Mouse (Mus musculus) T-helper 1 cell (primary cell): ENCODE data around the gene Rnf169.

Experiments
- in situ Hi-C: fragments of 300-600 bp; cut with MboI, MseI; formaldehyde crosslinking; loops from one replicate; pipeline ENCODE4 v1.15.1; 2025; ENCODE audit warnings: high pct_unique_total_duplicates

Rnf169 gene

DNA sequence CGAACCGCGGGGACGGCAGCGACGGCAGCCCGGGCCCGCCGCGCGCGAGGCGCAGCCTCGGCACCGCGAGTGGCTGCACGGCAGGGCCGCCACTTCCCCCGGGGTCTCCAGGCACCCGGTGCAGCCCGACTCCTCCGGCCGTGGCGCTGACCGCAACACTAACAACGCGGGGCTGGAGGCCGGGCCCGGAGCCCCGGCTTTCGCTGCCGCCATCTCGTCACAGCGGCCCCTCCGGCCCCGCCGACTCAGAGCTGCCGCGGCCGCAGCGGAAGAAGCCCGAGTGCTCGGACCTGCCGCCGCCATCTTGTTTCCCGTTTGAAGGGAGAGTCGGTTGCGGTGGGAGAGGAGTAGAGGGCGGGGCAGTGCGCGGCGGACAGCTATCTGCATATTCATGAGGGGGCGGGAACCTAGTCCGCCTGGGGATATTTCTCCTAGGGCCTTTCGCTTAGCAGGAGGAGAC, at the start of gene Rnf169:
TSS of gene Rnf169 (minus strand) at position 317 of the 460 bp plus-strand sequence.
- in situ Hi-C loops = no loop called here

DNA sequence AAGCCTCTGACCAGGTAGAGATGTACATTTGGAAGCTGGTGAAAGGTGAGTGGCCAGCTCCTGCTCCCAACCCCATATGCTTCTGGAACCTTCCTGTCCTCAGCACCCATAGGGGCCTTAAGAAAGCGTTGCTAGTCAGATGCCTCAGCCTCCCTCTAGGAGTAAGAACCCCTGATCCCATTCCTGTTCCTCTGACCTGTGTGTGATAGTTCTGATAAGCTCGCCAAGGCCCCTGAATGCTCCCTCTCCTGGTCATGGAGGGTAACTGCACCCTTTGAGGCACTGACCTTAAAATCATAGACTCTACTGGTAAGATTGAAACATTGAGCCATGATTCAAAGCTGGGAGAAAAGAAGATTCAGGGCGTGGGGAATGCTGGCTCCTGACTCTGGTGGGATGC, 49.1 kb upstream of the Rnf169 start:
- in situ Hi-C loops = no loop called here

DNA sequence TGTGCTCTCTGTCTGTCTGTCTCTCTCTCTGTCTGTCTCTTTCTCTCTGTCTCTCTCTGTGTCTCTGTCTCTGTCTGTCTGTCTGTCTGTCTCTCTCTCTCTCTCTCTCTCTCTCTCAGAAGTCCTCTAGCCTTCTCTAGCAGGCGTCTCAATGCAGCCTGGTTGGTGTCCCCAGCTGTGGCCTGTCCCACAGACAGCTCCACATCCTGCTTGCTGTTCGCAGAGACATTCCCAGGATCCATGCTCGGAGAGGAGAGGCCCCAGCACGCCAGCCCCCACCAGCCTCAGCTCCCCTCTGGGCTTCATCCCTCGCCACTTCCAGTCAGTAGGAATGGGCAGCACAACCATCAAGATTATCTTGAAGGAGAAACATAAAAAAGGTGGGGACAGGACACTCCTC, 47.1 kb upstream of the Rnf169 start:
- in situ Hi-C loops = no loop called here

DNA sequence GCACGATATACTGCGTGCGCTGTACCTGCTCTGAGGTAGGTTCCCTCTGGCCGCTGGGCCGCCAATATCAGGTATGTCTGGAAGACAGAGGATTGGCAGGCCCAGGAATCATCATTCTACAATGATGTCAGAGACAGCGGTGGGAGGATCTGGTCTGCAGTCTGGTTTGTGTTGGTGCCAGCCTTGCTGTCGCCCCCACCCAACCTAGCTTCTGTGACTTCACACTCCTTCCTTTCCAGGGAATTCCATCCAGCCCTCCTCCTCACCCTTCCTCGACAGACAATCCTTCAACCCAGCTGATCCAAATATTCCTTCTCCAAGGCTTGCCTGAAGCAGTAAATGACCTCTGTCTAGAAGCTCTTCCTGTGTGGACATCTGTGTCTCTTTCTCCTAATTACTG, 36.8 kb upstream of the Rnf169 start:
- in situ Hi-C loops = no loop called here

DNA sequence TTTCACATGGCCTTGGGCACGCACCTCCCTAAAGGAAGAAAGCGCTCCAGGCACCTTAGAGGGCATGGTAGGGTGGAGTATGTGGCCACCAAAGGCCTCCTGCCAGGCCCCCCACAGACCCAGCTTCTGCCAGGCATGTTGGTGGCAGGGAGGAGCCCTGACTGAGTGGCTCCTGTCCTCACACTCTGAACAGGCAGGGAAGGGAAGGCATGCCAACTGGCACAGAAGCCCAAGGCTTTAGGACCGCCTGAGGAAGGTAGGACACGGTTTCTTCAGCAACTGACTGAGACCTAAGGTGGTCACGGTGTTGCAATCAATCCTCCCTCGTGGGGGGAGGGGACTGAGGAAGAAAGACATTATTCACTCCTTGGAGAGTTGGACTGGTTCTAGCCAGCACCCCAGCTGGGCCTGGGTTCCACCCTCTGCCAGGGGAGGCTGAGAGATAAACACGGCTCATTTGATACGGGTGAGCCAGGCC, 33.9 kb upstream of the Rnf169 start:
- in situ Hi-C loops = no loop called here

DNA sequence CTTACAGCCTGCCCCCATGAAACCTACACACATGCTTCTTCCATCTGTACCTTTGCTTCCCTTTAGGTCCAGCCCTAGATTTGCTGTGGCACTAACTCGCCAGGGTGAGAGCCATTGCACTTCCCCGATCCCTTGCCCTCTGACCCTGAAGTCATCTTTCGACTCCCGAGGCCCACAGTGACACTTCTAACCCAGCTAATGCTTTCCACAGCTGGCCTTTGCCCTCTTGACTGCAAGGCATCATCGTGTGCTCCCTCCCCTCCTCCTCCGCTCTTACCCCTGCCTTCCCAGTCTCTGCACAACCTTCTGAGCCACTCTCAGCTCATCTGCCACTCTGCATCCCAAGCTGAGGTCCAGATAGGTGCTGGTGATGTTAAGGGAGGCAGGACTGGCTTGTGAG, 32.3 kb upstream of the Rnf169 start:
- in situ Hi-C loops = no loop called here

DNA sequence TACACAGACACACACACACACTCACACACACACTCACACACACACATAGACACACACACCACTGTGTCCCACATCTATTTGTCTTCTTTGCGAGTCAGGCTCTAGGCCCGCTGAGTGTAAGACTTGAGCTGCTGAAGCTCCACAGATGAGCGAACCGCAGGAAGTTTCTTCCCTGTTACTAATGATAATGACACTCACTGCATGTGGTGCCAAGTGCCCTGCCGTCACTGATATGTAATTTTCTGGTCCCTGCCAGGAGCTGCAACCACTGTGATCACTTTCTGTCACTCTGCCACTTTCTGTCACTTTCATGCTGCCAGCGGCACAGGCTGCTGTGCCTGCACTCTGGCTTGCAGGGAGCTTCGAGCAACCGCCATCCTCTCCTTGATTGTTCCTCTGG, 31.8 kb upstream of the Rnf169 start:
- in situ Hi-C loops = no loop called here

DNA sequence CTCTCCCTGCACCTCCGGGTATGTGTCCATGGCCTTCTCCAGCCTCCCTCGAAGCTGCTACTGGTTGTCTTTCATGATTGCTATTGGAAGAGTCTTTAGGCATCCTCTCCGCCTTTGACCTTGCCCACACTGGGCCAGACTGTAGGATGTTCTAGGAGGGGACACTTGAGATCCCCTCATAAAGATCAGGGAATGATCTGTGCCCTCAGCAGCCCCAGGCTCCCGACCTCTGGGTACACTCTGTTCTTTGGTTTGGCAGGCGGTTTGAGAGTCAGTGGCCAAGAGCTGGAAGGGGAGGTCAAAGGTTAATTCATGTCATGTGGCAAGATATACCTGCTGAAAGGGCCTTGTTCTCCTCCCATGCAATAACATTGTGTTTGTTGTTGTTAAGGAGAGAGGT, 30.5 kb upstream of the Rnf169 start:
- in situ Hi-C loops = no loop called here

DNA sequence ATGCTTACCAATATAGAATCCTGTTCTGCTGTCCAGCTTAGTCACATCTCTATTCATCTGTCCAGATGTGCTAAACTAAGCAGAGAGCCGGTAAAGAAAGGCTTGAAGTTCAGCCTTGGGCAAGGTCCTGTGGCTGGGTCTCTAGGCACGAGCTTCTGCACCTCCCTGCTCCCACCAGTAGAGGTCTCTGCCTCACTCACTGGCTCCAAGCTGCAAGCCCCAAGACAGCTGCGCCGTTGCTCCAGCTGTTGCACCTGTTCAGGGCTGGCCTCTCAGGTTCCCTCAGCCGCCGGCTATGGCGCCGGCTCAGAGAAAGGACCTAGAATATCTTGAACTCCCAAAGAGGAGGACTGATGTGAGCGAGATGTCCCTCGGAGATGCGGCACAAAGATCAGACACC, 29.4 kb upstream of the Rnf169 start:
- in situ Hi-C loops = no loop called here

DNA sequence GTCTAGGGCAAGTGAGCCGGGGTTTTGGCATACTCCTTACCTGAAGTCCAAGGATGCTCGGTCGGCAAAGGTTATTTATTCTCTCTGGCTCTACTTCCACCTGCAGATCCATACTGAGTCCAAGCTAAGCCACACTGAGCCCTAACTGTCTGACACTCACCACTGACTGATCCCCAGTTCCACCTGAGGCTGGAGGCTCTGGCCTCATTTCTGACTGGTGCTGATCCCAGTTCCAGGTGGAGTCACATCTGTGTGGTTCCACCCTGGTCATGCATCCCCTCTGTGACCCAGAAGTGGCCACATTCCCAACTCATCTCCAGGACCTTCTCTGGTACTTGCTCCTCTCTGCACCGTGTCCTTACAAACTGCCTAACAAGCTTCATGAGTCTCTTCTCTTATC, 28.5 kb upstream of the Rnf169 start:
- in situ Hi-C loops = no loop called here

DNA sequence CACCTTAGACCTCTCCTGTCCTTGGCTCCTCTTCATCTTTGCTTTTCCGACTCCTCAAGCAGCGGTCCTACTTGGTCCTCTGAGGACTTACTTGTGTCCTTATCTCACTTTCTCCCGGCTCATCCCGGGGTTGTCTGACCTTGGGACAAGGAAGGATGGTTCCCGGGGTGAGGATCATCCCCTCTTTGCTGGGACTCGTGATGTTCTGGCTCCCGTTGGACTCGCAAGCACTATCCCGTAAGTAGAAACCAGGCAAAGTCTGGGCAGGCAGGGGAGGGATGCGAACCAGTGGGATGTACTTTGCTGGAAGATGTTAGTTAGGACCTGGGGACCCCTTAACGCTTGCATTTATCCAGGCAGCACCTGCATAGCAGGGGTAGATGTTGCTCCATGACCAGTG, 26.2 kb upstream of the Rnf169 start:
- in situ Hi-C loops = no loop called here

DNA sequence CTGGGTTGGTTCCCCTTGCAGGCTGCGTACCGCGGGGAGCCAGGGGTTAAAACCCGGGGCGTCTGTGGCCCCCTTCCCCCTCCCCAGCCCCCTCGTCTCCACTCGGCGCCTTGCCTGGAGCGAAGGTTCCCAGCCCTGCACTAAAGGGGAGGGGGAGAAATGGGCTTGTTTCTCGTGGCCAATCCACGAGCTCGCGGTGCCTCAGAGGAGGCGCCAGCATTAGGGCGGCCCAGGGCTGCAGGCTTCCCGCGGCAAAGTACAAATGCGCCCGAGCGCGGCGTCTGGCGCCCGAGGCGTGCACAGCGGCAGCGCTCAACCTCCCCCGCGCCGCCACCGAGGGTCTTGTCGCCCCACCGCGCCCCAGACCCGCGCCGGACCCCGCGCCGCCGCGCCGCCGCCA, 25.5 kb upstream of the Rnf169 start, which contains the start of gene Chrdl2:
TSS of gene Chrdl2 (plus strand) at position 383 of the 400 bp plus-strand sequence.
- in situ Hi-C loops = no loop called here

DNA sequence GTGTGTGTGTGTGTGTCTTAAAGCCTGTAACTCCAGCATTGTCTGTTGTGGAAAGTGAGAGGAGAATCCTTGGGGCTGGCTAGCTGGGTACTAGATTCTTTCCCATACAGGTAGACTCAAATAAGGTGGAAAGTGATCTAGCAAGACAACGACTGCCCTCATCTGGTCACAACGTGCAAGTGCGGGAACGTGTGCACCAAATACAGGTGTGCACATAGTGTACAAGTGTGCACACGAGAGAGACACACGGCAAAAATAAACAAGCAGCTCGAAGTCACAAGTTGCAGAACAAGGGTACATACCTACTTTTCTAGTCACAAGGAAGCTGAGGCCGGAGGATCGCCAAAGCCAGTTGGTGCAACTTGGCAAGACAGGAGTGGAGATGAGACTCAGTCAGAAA, 23.5 kb upstream of the Rnf169 start:
- in situ Hi-C loops = no loop called here

DNA sequence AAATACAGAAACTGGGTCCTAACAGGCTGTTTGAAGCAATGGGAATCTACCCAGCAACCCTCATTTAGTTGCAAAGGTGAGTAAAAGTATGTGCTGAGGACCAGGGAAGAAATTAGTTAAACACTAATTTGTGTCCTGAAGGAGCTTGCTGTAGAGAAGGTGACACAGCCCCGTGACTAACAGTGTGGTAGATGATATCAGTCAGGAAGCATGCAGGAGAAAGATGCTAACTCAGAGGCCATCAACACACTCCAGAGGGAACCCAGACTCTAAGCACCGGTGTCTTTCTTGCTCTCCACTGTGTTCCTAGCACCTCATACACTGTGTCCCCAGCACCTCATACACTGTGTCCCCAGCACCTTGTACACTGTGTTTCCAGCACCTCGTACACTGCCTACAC, 18.4 kb upstream of the Rnf169 start:
- in situ Hi-C loops = no loop called here

DNA sequence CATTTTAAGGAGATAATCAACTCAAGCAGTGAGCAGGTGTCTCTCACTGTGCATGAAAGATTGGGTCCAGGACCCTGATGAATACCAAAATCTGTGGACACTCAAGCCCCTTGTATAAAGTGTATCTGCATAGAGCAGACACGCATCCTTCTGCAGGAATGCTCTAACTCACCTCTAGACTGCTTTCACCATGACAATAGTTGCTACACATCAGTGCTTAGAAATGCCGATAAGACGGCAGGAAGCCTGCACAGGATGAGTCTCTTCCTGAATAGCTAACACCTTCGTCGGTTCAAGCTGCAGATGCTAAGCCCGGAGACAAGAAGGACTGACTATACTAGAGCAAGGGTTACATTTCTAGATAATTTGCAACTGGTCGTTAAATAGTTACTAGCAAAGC, 14.9 kb upstream of the Rnf169 start:
- in situ Hi-C loops = no loop called here

DNA sequence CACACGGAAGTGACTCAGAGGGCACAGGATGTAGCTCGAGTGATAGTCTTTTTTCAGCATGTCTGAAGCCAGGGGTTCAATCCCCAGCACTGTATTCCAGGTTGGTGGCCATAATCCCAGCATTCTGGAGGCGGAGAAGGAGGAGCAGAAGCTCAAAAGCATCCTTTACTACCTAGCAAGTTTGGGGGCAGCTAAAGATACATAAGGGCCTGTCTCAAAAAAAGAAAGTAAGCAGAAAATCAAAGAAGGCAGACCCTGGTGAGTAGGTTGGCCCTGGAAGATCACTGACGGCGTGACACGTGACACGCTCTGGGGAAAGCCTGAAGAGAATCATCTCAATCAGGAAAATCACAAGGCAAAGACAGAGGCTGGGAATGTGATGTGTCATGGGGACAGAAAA, 12.9 kb upstream of the Rnf169 start:
- in situ Hi-C loops = no loop called here

DNA sequence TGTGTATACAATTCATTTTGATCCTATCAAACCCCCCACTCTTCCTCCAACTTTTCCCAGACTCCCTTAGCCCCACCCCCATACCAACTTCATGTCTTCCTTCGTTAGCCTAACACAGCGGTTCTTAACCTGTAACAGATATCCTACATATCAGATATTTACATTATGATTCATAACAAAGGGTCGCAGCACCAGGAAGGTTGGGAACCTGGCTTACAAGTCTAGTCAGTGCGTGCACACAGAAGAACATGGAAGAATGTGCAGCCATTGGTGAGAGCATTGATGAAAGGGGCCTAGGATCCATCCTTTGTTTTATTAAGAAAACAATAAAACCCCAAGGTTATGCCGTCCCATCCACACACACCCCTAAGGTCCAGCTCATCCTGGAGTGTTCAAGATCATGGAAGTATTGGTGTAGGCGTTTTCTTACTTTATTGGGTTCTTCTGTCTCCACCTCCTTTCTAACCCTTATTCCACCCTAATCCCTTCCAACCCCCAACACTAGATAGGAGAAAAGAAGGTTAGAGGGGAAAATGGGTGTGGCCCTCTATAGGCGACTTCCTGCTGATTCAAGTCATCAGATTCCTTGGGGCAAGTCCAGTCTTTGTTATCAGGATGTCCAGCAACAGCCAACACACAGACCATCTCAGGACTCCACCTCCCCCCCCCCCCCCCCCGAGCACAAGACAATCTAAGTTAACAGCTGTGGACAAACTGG, 10.9 kb upstream of the Rnf169 start:
- in situ Hi-C loops = no loop called here

DNA sequence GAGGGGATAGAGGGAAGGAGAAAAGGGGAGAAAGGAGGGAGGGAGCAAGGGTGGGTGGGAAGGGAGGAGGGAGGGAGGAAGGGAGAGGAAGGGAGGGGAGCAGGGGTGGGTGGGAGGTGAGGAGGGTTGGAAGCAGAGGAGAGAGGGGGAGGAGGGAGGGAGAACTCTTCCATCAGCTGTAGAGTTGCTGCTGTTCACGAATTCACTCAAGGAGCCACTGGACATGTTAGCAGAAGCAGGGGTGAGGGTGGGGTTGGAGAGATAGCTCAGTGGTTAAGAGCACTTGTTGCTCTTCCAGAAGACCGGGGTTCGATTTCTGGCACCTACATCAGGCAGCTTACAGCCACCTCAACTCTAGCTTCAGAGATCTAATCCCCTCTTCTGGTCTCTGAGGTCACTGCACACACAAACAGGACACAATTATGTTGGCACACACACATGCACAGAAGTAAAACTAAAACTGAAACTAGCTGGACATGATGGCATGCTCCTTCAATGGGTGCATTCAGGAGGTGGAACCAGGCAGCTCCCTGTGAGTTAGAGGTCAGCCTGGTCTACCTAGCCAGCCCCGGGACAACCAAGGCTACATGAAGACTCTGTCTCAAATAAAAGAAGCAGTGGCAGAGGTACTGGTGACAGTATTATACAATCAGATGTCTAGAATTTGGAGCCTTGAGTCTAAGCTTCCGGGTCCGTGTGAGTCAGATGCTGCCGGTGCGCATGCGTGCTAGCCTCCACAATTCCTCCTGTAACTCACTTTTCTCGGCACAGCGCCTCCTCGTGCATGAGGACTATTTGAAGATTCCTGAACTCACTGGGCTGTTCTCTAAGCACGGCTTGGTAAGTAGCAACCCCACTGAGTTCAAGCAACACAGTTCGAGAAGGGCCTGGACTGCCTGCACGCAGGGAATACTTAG, 9.9 kb upstream of the Rnf169 start:
- in situ Hi-C loops = no loop called here

DNA sequence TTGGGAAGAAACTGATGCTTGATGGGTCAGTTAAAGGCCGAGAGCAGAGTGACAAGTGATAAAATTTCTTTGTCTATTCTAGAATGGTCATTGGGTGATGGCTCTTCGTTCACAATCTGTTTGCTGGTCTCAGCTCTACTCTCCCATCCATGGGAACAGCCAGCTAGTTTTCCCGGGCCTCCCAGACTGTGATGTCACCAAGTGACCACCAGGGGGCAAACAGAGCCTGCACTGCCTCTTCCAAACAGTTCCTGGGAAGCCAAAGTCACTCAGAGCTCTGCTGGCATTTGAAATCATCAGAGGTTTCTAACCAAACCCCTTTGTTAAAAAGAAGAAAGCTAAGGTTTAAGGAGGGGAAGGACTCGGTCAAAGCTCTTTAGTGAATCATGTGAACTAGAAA, 8.5 kb upstream of the Rnf169 start:
- in situ Hi-C loops = no loop called here

DNA sequence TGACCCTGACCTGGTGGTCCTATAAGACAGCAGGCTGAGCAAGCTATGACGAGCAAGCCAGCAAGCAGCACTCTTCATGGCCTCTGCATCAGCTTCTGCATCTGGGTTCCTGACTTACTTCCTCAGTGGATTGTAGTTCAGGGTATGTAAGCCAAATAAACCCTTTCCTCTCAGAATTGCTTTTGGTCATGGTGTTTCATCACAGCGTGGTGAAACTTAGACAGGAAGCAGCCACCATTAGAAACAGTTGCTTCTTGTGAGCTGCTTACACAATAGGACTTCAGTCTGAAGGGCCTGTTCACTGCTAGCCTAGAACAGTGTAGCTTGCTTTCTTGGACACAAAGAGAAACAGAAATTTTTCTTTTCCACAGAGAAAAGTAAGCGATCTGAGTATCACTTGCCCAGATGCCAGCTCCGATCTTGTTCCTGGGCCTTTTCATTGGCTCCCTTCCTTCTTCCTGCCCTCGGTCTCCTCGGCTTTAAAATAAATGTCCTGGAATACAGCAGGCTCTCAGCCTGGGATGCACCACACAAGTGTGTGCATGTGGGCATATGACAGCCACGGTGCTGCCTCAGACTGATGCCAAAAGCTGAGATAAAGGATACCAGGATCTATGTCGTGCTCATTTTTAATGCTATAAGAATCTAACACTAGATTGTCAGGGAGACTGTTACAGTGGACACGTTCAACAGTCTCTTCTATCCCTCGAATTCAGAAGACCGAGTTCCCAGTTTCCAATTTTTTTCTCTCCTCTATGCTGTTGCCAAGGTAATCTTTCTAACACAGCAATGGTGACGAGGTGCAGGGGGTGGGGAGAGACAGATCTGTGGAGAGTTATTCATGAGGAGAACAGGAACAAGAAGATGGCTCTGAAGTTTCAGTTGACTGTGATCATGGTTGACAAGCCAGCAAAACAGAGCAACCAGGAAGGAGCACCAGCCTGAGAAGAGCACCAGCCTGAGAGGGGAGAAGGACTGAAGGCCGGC, 2.3 kb upstream of the Rnf169 start:
- in situ Hi-C loops = no loop called here

DNA sequence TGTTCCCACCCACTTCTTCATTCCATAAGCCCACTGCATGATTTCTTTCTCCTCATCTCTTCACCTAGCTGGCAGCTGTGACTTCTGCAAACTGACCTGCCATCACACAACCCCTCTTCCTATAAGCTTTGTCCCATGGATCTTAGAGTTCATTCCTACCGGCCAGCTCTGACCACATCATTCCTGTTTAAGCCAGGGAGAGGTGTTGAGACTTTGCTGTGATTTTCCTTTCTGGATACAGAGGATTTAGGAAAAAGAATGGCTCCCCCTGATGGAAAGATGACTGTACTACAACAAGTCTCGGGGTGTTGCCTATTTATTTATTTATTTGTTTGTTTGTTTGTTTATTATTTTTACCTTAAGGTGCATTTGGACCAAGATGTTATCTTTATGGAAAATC, 1.1 kb upstream of the Rnf169 start:
- in situ Hi-C loops = no loop called here
